8 mouse cellular contexts compared by ENCODE assay signal in the genomic region with DNA sequence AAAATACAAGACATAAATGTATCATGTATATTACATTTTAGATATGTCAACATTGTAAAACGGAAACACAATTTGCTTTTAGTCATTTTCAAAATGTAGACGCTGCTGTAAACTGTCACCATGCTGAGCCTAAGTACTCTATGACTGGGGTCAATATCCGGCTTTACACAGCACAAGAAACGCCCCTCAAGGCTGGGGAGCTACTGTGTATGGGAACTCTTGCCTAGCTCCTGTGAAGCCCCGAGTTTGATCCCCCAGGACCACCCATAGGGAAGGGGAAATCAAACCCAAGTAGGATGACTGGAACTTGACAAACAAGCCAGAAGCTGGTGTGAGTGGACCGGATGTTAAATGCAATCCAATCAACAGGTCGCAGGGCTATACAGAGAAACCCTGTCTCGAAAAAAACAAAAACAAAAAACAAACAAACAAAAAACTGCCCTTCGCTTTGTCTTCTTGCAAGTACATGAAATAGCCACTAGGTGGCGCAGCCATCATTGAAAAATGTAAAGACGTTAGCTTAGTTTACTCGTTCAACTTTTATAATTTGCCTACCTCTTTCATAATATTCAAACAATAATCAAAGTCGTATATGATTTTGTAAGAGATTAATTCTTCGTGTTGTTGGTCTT.
DNase-seq lines count a peak whose midpoint lies in the region; ATAC-seq and TF ChIP-seq lines count a peak whose summit lies in the region.

No protein-coding gene starts in this region.

- H3K27ac ChIP-seq in liver, adult 2 months (replicated peaks; ENCODE audit: insufficient read depth, low read depth, low read length), result no peak overlapping the region
- H3K27ac ChIP-seq in neural tube, embryonic 12.5 days, result no peak overlapping the region

- no peaks in the 10 kb centered on the region for H3K36me3 ChIP-seq in liver, adult 2 months (ENCODE audit: control insufficient read depth, insufficient read depth, low read length)
- no peaks in the 10 kb centered on the region for H3K36me3 ChIP-seq in neural tube, embryonic 12.5 days

- peaks cover 3% of the 10 kb centered on the region; the same call in 1 of the 2 replicates for H3K4me1 ChIP-seq in liver, adult 2 months (ENCODE audit: control insufficient read depth, insufficient read depth, low read length)
- H3K4me1 ChIP-seq in neural tube, embryonic 12.5 days, result no peaks in the 10 kb centered on the region

- peak; percentile 40 for TF ChIP-seq CTCF in liver, adult 2 months (IDR thresholded peaks at IDR 0.05; ENCODE audit: low read depth, low read length)

- DNase-seq in CD4-positive, CD25-positive, alpha-beta regulatory T cell, adult 2 months (ENCODE audit: low read depth, low spot score), result peak; percentile 64
- peak; percentile 16 for DNase-seq in urinary bladder, postnatal 25 days (ENCODE audit: low spot score)
- no peak for DNase-seq in urinary bladder, postnatal 4 days (ENCODE audit: low spot score in 2 of 2)
- peak; percentile 18 to 48 for DNase-seq in heart, postnatal 14 days
- peak; percentile 29 for DNase-seq in liver, adult 2 months (ENCODE audit: extremely low read depth, low read depth, low spot score)
- no peak for DNase-seq in layer of hippocampus, adult 18-20 months (ENCODE audit: low spot score in 2 of 2)

- no peak overlapping the region for H3K9ac ChIP-seq in liver, adult 2 months (ENCODE audit: low read depth, low read length)
- H3K9ac ChIP-seq in neural tube, embryonic 12.5 days, result no peak overlapping the region

- peak overlapping the region; percentile 32; the same call in 1 of the 2 replicates for H3K4me2 ChIP-seq in neural tube, embryonic 12.5 days (replicated peaks)

- no peaks in the 10 kb centered on the region for H3K79me2 ChIP-seq in liver, adult 2 months (ENCODE audit: control insufficient read depth, insufficient read depth, low read length)

- no peaks in the 10 kb centered on the region for H3K9me3 ChIP-seq in neural tube, embryonic 12.5 days

- H3K27me3 ChIP-seq in liver, adult 2 months (ENCODE audit: control insufficient read depth, insufficient read depth, low read length), result no peaks in the 10 kb centered on the region
- no peaks in the 10 kb centered on the region for H3K27me3 ChIP-seq in neural tube, embryonic 12.5 days (replicated peaks)

- no peak overlapping the region for H3K4me3 ChIP-seq in liver, adult 2 months (ENCODE audit: insufficient read depth, low read depth, low read length)
- no peak overlapping the region for H3K4me3 ChIP-seq in neural tube, embryonic 12.5 days

- 15% methylated on average over 14 of the region's 14 CpGs for WGBS in liver, adult 2 months
- WGBS in neural tube, embryonic 12.5 days, result 24% methylated on average over 14 of the region's 14 CpGs

- ATAC-seq in CD4-positive, CD25-positive, alpha-beta regulatory T cell, adult 4 months, result no peak
- ATAC-seq in neural tube, embryonic 12.5 days (ENCODE audit: low FRiP score, low read depth), result peak; percentile 48; the same call in 1 of the 2 replicates

- intact Hi-C loops in heart, postnatal 14 days (cut with DNase I), result loop anchor here (2.0 to 5.0 kb wide), 2 partner anchors 94 to 150 kb away; a partner anchor contains a TSS

- TF ChIP-seq POLR2A in liver, adult 2 months (IDR thresholded peaks at IDR 0.05; ENCODE audit: extremely low read depth, insufficient read depth, low read length), result no peak

Comparison
In these comparisons a context has a peak if more than half of its experiments do, and no peak if none do; other contexts are left out.
1. DNase-seq: peak in CD4-positive, CD25-positive, alpha-beta regulatory T cell, adult 2 months (single experiment), urinary bladder, postnatal 25 days (single experiment), heart, postnatal 14 days (2 of 2) and liver, adult 2 months (single experiment); none in urinary bladder, postnatal 4 days (0 of 2) and layer of hippocampus, adult 18-20 months (0 of 2).